Mouse (Mus musculus): ENCODE results near the gene Rps15.
A peak's percentile ranks its signal among the peaks of the same experiment; 100 is the strongest.

Gene Rps15

GRCm38 (mm10) chr10:80342305-80342748, 50.1 kb downstream of the Rps15 start:
- DNase-seq: no peak

DNA sequence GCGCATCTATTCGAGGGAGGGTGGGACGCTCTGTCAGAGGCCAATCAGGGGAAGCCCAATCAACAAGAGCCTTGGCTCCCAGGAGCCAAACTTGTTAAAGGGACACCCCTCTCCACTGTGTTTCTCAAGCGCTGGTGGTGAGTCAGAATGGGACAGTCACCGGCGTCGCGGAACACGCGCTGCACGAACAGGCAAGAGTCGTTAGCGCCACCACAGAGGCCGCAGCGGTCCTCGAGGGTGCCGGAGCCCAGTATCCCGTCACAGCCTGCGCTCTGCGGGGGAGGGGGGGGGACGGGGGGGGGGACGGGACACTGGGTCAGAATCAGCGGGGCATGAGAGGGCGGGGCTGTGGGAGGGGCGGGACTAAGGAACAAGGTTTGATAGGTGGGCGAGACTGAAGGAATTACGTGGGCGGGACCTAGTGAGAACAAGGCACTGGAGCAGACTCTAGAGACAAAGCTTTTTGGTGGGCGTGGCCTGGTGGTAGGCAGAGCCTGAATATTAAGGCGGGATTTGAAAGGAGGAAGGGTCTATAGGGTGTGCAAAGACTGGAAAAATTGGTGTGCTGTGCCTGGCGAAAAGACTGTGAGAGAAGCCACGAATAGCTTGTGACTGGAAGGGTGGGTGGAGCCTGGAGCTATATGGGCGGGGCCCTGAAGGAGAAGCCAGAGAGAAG, 50.6 kb downstream of the Rps15 start:
- peak in 1 of 2 experiments; percentile 31 for DNase-seq

DNA sequence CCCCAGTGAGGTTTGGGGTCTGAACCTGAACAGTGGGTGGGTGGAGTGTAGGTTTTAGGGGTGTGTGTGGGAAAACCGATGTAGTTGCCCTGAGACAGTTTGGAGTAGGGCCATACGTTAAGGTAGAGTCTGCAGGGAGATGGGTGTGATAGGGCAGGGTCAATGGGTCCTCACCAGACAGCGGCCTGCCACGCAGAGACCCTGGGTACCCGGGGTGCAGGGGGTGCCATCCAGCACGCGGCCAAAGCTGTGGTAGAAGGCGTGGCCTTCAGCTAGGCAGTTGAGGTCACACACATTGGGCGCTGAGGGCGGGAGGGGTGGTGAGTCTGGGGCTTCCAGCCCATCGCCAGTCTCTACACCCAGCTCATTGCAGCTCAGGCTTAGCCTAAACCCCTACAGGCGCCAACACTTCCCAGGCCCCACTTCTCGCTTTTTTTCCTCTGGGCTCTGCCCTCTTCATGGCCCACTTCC, 51.2 kb downstream of the Rps15 start:
- no peak for DNase-seq
